Mouse (Mus musculus): Measurements from ENCODE around the gene Dennd1b. TPM values are rescaled to one million over a fixed set of nuclear protein-coding genes. Genes with fewer than 3 reads are reported as not detected.

Gene Dennd1b
- polyA plus RNA-seq, 1 experiment from 2014 or later = 12.6 TPM

GRCm38 (mm10) chr1:138924282-138924681 lies 39.0 kb upstream of the Dennd1b start:
- ATAC-seq = no peak
- no peak overlapping the region for H3K9ac ChIP-seq (replicated peaks; ENCODE audit: low read depth)
- no peak overlapping the region for H3K27ac ChIP-seq (ENCODE audit: low read length)
- H3K4me2 ChIP-seq (replicated peaks; ENCODE audit: low read depth, low read length) = no peak overlapping the region
- DNase-seq (ENCODE audit: low spot score) = no peak
- no peaks in the 10 kb centered on the region for H3K36me3 ChIP-seq (ENCODE audit: insufficient read depth, low read length)
- WGBS = 82% methylated on average over 2 of the region's 2 CpGs
- no peaks in the 10 kb centered on the region for H3K4me1 ChIP-seq (ENCODE audit: insufficient read depth, low read depth, low read length)
- H3K27me3 ChIP-seq (replicated peaks; ENCODE audit: insufficient read depth, low read length) = no peaks in the 10 kb centered on the region
- TF ChIP-seq EP300 (IDR thresholded peaks at IDR 0.05) (no peak), CTCF (IDR thresholded peaks at IDR 0.05) (no peak)
- no peaks in the 10 kb centered on the region for H3K9me3 ChIP-seq (ENCODE audit: low read length)
- no peak overlapping the region for H3K4me3 ChIP-seq (ENCODE audit: low read depth, low read length)

- H3K4me2 ChIP-seq (replicated peaks; ENCODE audit: low read depth, low read length) = 0 out of 2 replicates have a peak overlapping the region, but pooled peaks have one; percentile 0
- H3K27ac ChIP-seq (ENCODE audit: low read length) = 0 out of 2 replicates have a peak overlapping the region, but pooled peaks have one; percentile 5
- peaks cover 7% of the 10 kb centered on the region; the same call in 1 of the 2 replicates for H3K4me1 ChIP-seq (ENCODE audit: insufficient read depth, low read depth, low read length)
- peak; percentile 97 for ATAC-seq
- TF ChIP-seq EP300 (IDR thresholded peaks at IDR 0.05) (peak; percentile 82), CTCF (IDR thresholded peaks at IDR 0.05) (no peak)
- H3K9ac ChIP-seq (replicated peaks; ENCODE audit: low read depth) = no peak overlapping the region
- DNase-seq (ENCODE audit: low spot score) = peak; percentile 98
- no peak overlapping the region for H3K4me3 ChIP-seq (ENCODE audit: low read depth, low read length)
- 34% methylated on average over 11 of the region's 11 CpGs for WGBS
- no peaks in the 10 kb centered on the region for H3K9me3 ChIP-seq (ENCODE audit: low read length)
- H3K36me3 ChIP-seq (ENCODE audit: insufficient read depth, low read length) = no peaks in the 10 kb centered on the region
- no peaks in the 10 kb centered on the region for H3K27me3 ChIP-seq (replicated peaks; ENCODE audit: insufficient read depth, low read length)
These were observed 34.4 kb upstream of the Dennd1b start for GRCm38 (mm10) chr1:138928671-138929483.

GRCm38 (mm10) chr1:138929985-138930384 lies 33.2 kb upstream of the Dennd1b start:
- Histone ChIP-seq H3K4me3 (ENCODE audit: low read depth, low read length) (no peak overlapping the region), H3K9ac (replicated peaks; ENCODE audit: low read depth) (no peak overlapping the region), H3K27me3 (replicated peaks; ENCODE audit: insufficient read depth, low read length) (no peaks in the 10 kb centered on the region), H3K4me2 (replicated peaks; ENCODE audit: low read depth, low read length) (no peak overlapping the region), H3K4me1 (ENCODE audit: insufficient read depth, low read depth, low read length) (peaks cover 7% of the 10 kb centered on the region; the same call in 1 of the 2 replicates), H3K27ac (ENCODE audit: low read length) (no peak overlapping the region), H3K36me3 (ENCODE audit: insufficient read depth, low read length) (no peaks in the 10 kb centered on the region), H3K9me3 (ENCODE audit: low read length) (no peaks in the 10 kb centered on the region)
- DNase-seq (ENCODE audit: low spot score) = peak; percentile 40
- ATAC-seq = no peak
- 20% methylated on average over 3 of the region's 3 CpGs for WGBS
- TF ChIP-seq CTCF (IDR thresholded peaks at IDR 0.05) = no peak
- peak; percentile 18; the same call in 1 of the 2 replicates for TF ChIP-seq EP300 (IDR thresholded peaks at IDR 0.05)

- H3K4me2 ChIP-seq (replicated peaks; ENCODE audit: low read depth, low read length) = no peak overlapping the region
- H3K36me3 ChIP-seq (ENCODE audit: insufficient read depth, low read length) = no peaks in the 10 kb centered on the region
- H3K27me3 ChIP-seq (replicated peaks; ENCODE audit: insufficient read depth, low read length) = no peaks in the 10 kb centered on the region
- TF ChIP-seq CTCF (IDR thresholded peaks at IDR 0.05) (no peak), EP300 (IDR thresholded peaks at IDR 0.05) (no peak)
- ATAC-seq (no peak), DNase-seq (ENCODE audit: low spot score) (no peak)
- H3K4me3 ChIP-seq (ENCODE audit: low read depth, low read length) = no peak overlapping the region
- 64% methylated on average over 3 of the region's 3 CpGs for WGBS
- H3K4me1 ChIP-seq (ENCODE audit: insufficient read depth, low read depth, low read length) = peaks cover 7% of the 10 kb centered on the region; the same call in 1 of the 2 replicates
- no peaks in the 10 kb centered on the region for H3K9me3 ChIP-seq (ENCODE audit: low read length)
- no peak overlapping the region for H3K9ac ChIP-seq (replicated peaks; ENCODE audit: low read depth)
- no peak overlapping the region for H3K27ac ChIP-seq (ENCODE audit: low read length)
These were observed 32.4 kb upstream of the Dennd1b start for GRCm38 (mm10) chr1:138930856-138931255.

GRCm38 (mm10) chr1:138936169-138936568 lies 27.1 kb upstream of the Dennd1b start:
- ATAC-seq = no peak
- no peaks in the 10 kb centered on the region for H3K4me1 ChIP-seq (ENCODE audit: insufficient read depth, low read depth, low read length)
- 54% methylated on average over 6 of the region's 6 CpGs for WGBS
- no peaks in the 10 kb centered on the region for H3K9me3 ChIP-seq (ENCODE audit: low read length)
- H3K27ac ChIP-seq (ENCODE audit: low read length) = no peak overlapping the region
- no peak overlapping the region for H3K4me2 ChIP-seq (replicated peaks; ENCODE audit: low read depth, low read length)
- DNase-seq (ENCODE audit: low spot score) = no peak
- H3K27me3 ChIP-seq (replicated peaks; ENCODE audit: insufficient read depth, low read length) = no peaks in the 10 kb centered on the region
- TF ChIP-seq EP300 (IDR thresholded peaks at IDR 0.05) (no peak), CTCF (IDR thresholded peaks at IDR 0.05) (no peak)
- H3K36me3 ChIP-seq (ENCODE audit: insufficient read depth, low read length) = no peaks in the 10 kb centered on the region
- H3K9ac ChIP-seq (replicated peaks; ENCODE audit: low read depth) = no peak overlapping the region
- no peak overlapping the region for H3K4me3 ChIP-seq (ENCODE audit: low read depth, low read length)

GRCm38 (mm10) chr1:138937686-138938370 lies 25.4 kb upstream of the Dennd1b start:
- no peak overlapping the region for H3K4me2 ChIP-seq (replicated peaks; ENCODE audit: low read depth, low read length)
- no peaks in the 10 kb centered on the region for H3K27me3 ChIP-seq (replicated peaks; ENCODE audit: insufficient read depth, low read length)
- H3K4me1 ChIP-seq (ENCODE audit: insufficient read depth, low read depth, low read length) = no peaks in the 10 kb centered on the region
- H3K36me3 ChIP-seq (ENCODE audit: insufficient read depth, low read length) = no peaks in the 10 kb centered on the region
- no peak overlapping the region for H3K9ac ChIP-seq (replicated peaks; ENCODE audit: low read depth)
- no peak overlapping the region for H3K27ac ChIP-seq (ENCODE audit: low read length)
- WGBS = 50% methylated on average over 6 of the region's 6 CpGs
- no peak for ATAC-seq
- no peak for DNase-seq (ENCODE audit: low spot score)
- no peak overlapping the region for H3K4me3 ChIP-seq (ENCODE audit: low read depth, low read length)
- TF ChIP-seq CTCF (IDR thresholded peaks at IDR 0.05) (no peak), EP300 (IDR thresholded peaks at IDR 0.05) (no peak)
- no peaks in the 10 kb centered on the region for H3K9me3 ChIP-seq (ENCODE audit: low read length)
